Mouse (Mus musculus) limb, embryonic 14.5 days (tissue): ENCODE measurements around the gene Vps45. TPM values are rescaled to one million over a fixed set of nuclear protein-coding genes. Genes with fewer than 3 reads are reported as not detected.
"Not testable (repeated sequence)": the region's sequence is repeated elsewhere in the genome, so short reads cannot be mapped to it uniquely, and the experiment has no call there.

Source experiments
- ATAC-seq: fragments of 200-750 bp; cut with Nextera tagmentation; 2 replicates; pipeline ENCODE4 v1.8.0; 2017; ENCODE audit warnings: low read depth, moderate number of reproducible peaks, moderate TSS enrichment; ENCODE audit not compliant: low FRiP score
- DNase-seq: peaks from one replicate; pipeline ENCODE4 v3.0.0-alpha.2; 2015; ENCODE audit warnings: low spot score
- H3K27ac ChIP-seq: fragments of 300-500 bp; sonication (generic); replicated peaks from 2 replicates; pipeline ENCODE4 v1.5.1; 2014; ENCODE audit warnings: low read depth, mild to moderate bottlenecking, low read length, moderate library complexity, mixed read lengths
- H3K27me3 ChIP-seq: fragments of 300-500 bp; sonication (generic); 2 replicates; pipeline ENCODE4 v1.6.1; 2014; ENCODE audit warnings: low read length, mixed read lengths; ENCODE audit not compliant: control insufficient read depth, insufficient read depth
- H3K36me3 ChIP-seq: fragments of 300-500 bp; sonication (generic); 2 replicates; pipeline ENCODE4 v1.6.1; 2014; ENCODE audit warnings: mild to moderate bottlenecking, low read length, moderate library complexity, mixed read lengths; ENCODE audit not compliant: control insufficient read depth, insufficient read depth
- H3K4me1 ChIP-seq: fragments of 300-500 bp; sonication (generic); 2 replicates; pipeline ENCODE4 v1.6.1; 2014; ENCODE audit warnings: antibody characterized with exemption, low read length, mixed read lengths; ENCODE audit not compliant: control insufficient read depth, insufficient read depth
- H3K4me2 ChIP-seq: fragments of 300-500 bp; sonication (generic); replicated peaks from 2 replicates; pipeline ENCODE4 v1.6.1; 2014; ENCODE audit warnings: low read depth, mild to moderate bottlenecking, low read length, moderate library complexity; ENCODE audit not compliant: severe bottlenecking
- H3K4me3 ChIP-seq: fragments of 300-500 bp; sonication (generic); replicated peaks from 2 replicates; pipeline ENCODE4 v1.5.1; 2014; ENCODE audit warnings: low read length
- H3K9ac ChIP-seq: fragments of 300-500 bp; sonication (generic); 2 replicates; pipeline ENCODE4 v1.6.1; 2014; ENCODE audit warnings: mild to moderate bottlenecking, low read depth, low read length, moderate library complexity; ENCODE audit not compliant: severe bottlenecking
- H3K9me3 ChIP-seq: fragments of 300-500 bp; sonication (generic); 2 replicates; pipeline ENCODE4 v1.6.1; 2016; ENCODE audit warnings: low read length; ENCODE audit not compliant: control insufficient read depth
- POLR2A ChIP-seq: fragments of 200-500 bp; IDR thresholded peaks from 2 replicates; pipeline ENCODE4 v1.8.0; 2012; ENCODE audit warnings: inconsistent platforms, mild to moderate bottlenecking, moderate library complexity, borderline replicate concordance; ENCODE audit not compliant: insufficient read depth, insufficient read length; ENCODE audit errors: extremely low read depth
- WGBS: fragments of 180-500 bp; shearing (Covaris S2); extraction: QIAGEN DNeasy Blood & Tissue Kit; methylation state at CpG from one replicate; pipeline ENCODE4 v1.1.7; 2014; 5-methylcytosine and 5-hydroxymethylcytosine counted together
- polyA plus RNA-seq, 2 experiments: library from polyadenylated mRNA; depleted of rRNA in 1 of 2; stranded (reverse) in 1 of 2; unstranded in 1 of 2; fragments of >200 nt; fragmentation: Nextera tagmentation in 1 of 2; extraction: Ambion mirVana in 1 of 2; gene quantifications; 2 replicates each; pipeline versions ENCODE4 v1.2.1 to v1.2.3; 2012 to 2014

The Vps45 gene
- polyA plus RNA-seq, 2 experiments, result 16.5 to 27.0 TPM

DNA sequence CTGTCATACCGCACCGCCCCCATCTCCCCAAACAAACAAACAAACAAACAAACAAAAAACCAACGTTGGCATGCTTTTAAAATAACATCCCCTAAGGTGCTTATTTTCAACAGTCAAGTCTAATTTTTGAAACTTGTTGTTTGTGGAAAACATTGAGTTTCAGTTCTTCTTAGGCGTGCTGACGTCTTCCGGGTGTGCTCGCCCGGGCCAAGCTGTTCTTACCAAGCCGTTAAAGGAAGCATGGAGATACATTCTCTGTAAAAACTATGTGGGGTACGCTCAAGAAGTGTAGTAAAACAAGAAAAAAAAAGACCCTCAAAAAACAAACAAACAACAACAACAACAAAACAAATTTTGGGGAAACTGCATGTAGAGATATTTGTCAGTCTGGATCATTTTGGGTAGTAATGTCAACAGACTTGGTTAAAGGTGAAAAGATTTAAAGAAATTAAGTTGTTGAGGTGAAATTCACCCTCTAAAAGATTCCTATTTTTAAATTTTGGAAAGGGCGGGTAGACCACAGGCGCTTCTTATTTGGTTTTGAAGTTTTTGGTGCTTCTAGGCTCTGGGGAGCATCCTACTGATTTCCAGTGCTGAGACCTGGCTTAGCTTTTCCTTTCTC is 85.9 kb downstream of the Vps45 start:
- ATAC-seq (no peak), DNase-seq (no peak)
- Histone ChIP-seq H3K4me1 (0 out of 2 replicates have a peak, but pooled peaks cover 9% of the 10 kb centered on the region), H3K9ac (peak overlapping the region; percentile 52), H3K27me3 (no peaks in the 10 kb centered on the region), H3K9me3 (no peaks in the 10 kb centered on the region), H3K36me3 (no peaks in the 10 kb centered on the region), H3K4me2 (peak overlapping the region; percentile 74), H3K4me3 (peak overlapping the region; percentile 37), H3K27ac (peak overlapping the region; percentile 59)
- 72% methylated on average over 12 of the region's 12 CpGs for WGBS
- TF ChIP-seq POLR2A, result no peak

DNA sequence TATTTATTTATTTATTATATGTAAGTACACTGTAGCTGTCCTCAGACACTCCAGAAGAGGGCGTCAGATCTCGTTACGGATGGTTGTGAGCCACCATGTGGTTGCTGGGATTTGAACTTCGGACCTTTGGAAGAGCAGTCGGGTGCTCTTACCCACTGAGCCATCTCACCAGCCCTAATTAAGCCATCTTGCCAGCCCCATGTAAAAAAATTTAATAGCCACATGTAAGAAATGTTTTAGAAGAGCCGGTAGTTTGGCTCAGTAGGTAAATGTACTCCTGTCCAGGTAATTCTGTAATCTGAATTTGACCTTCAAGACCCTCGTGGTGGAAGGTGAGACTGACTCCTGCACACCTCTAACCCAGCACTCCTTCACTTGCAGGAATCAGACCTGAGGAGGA is 87.6 kb downstream of the Vps45 start:
- not testable (repeated sequence) for H3K4me3 ChIP-seq, H3K9ac ChIP-seq, H3K4me1 ChIP-seq, H3K4me2 ChIP-seq, DNase-seq, H3K27ac ChIP-seq, H3K9me3 ChIP-seq, H3K27me3 ChIP-seq, ATAC-seq, H3K36me3 ChIP-seq
- WGBS, result 58% methylated on average over 5 of the region's 7 CpGs

DNA sequence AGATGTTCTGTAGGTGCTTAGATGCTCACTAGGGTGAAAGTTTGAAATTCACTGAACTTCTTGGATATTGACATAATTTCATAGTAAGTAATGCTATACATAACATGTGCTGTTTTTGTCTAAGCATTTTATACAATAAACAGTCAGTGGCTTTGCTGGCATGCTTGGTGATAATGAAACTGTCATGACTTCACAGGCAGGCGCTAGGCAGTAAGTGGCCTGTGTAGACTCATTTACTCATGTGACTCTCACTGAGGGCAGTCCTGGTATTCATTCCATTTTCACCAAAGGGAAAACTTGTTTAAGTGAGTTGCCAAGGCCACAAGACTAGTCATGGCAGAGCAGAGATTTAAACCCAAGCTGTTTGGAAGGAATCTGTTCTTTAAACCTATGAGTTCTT is 89.0 kb downstream of the Vps45 start:
- H3K27me3 ChIP-seq, result no peaks in the 10 kb centered on the region
- no peak for ATAC-seq
- no peak overlapping the region for H3K27ac ChIP-seq
- no peak overlapping the region for H3K4me2 ChIP-seq
- WGBS, result 77% methylated on average over 1 of the region's 1 CpGs
- H3K36me3 ChIP-seq, result no peaks in the 10 kb centered on the region
- H3K4me3 ChIP-seq, result no peak overlapping the region
- no peak for TF ChIP-seq POLR2A
- 0 out of 2 replicates have a peak, but pooled peaks cover 9% of the 10 kb centered on the region for H3K4me1 ChIP-seq
- no peak for DNase-seq
- no peak overlapping the region for H3K9ac ChIP-seq
- no peaks in the 10 kb centered on the region for H3K9me3 ChIP-seq

DNA sequence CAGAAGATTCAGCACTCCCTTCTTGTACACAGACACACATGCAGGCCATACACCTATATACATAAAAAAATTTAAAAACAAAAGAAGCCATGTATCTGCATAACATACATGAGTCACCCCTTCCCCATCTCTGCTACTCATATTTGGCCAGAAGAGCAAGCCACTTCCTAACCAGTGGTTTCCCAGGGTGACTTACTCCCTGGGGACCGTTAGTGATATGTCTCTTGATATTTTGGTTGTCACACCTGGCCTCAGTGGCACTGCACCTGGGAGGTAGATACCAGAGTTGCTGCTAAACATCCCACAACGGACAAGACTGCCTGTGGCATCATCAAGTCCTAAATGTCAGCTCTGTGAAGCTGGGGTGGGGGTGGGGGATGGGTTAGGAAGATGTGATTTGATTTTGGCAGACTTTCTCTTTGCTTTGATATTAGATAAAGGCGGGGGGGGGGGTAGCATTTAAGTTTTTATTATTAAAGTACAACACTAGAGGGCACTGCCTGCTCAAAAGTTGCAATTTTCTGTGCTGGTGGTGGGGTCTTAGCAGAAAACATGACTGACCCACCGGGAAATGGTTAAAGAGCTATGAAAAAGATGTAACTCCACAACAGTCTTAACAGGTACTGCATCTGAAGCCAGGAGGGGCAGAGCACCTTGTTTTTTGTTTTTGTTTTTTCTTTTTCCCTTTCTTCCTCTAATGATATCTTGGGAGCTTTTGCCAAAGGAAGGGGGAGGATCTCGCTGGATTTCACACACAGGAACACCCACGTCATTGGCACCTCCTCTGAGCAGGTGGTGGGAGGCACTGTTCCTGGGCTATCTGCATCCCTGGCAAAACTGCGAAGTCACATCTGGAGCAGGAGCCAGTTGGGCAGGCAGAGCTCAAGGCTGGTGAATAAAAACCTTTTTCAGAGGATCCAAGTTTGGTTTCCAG is 92.5 kb downstream of the Vps45 start:
- DNase-seq (peak; percentile 73), ATAC-seq (no peak)
- TF ChIP-seq POLR2A, result no peak
- no peaks in the 10 kb centered on the region for H3K27me3 ChIP-seq
- no peak overlapping the region for H3K27ac ChIP-seq
- H3K4me1 ChIP-seq, result no peaks in the 10 kb centered on the region
- no peaks in the 10 kb centered on the region for H3K36me3 ChIP-seq
- 0 out of 2 replicates have a peak overlapping the region, but pooled peaks have one; percentile 1 for H3K4me3 ChIP-seq
- H3K9me3 ChIP-seq, result no peaks in the 10 kb centered on the region
- no peak overlapping the region for H3K9ac ChIP-seq
- H3K4me2 ChIP-seq, result peak overlapping the region; percentile 39
- WGBS, result 9% methylated on average over 7 of the region's 7 CpGs

DNA sequence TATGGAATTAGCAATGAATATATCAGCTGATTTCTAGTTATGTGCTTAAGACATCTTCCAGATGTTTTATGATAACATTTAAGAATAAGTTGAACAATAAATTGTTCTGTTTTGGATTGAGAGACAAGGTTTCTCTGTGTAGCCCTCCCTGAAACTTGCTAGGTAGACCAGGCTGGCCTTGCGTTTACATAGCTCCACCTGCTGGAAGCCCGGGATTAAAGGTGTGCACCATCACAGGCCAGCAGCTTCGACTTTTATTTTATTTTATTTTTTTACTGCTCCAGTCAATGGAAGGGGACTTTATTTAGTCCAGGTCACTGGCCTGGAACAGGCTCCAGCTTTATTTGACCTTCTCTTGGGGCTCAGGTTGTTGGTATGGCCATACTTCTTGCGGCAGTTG is 94.6 kb downstream of the Vps45 start:
- H3K9ac ChIP-seq, result no peak overlapping the region
- H3K4me1 ChIP-seq, result no peaks in the 10 kb centered on the region
- no peak overlapping the region for H3K4me2 ChIP-seq
- ATAC-seq (no peak), DNase-seq (no peak)
- H3K4me3 ChIP-seq, result no peak overlapping the region
- no peak overlapping the region for H3K27ac ChIP-seq
- no peaks in the 10 kb centered on the region for H3K36me3 ChIP-seq
- TF ChIP-seq POLR2A, result no peak
- H3K9me3 ChIP-seq, result no peaks in the 10 kb centered on the region
- WGBS, result 40% methylated on average over 4 of the region's 4 CpGs
- no peaks in the 10 kb centered on the region for H3K27me3 ChIP-seq
